Mouse (Mus musculus) small intestine, adult 2 months (tissue): ENCODE data around the gene Tmed6. TPM values are rescaled to one million over a fixed set of nuclear protein-coding genes. Genes with fewer than 3 reads are reported as not detected.

Experiments used
- H3K27ac ChIP-seq: fragments of 200-500 bp; 2 replicates; pipeline ENCODE4 v1.5.1; 2012; ENCODE audit warnings: low read depth, low read length, control low read depth, inconsistent platforms; ENCODE audit not compliant: insufficient read depth
- H3K27me3 ChIP-seq: fragments of 200-500 bp; 2 replicates; pipeline ENCODE4 v1.6.1; 2012; ENCODE audit warnings: mild to moderate bottlenecking, moderate library complexity, low read length, inconsistent platforms; ENCODE audit not compliant: control insufficient read depth, insufficient read depth
- H3K36me3 ChIP-seq: fragments of 200-500 bp; 2 replicates; pipeline ENCODE4 v1.6.1; 2012; ENCODE audit warnings: mild to moderate bottlenecking, low read length, control low read depth, inconsistent platforms; ENCODE audit not compliant: control insufficient read depth, insufficient read depth
- H3K4me1 ChIP-seq: fragments of 200-500 bp; 2 replicates; pipeline ENCODE4 v1.6.1; 2012; ENCODE audit warnings: low read length, inconsistent platforms, mixed read lengths; ENCODE audit not compliant: control insufficient read depth, insufficient read depth, insufficient read length
- H3K4me3 ChIP-seq: fragments of 200-500 bp; 2 replicates; pipeline ENCODE4 v1.5.1; 2012; ENCODE audit warnings: low read depth, mild to moderate bottlenecking, control low read depth, inconsistent platforms, low read length, moderate library complexity
- CTCF ChIP-seq: fragments of 200-500 bp; IDR thresholded peaks from 2 replicates; pipeline ENCODE4 v1.5.1; 2012; ENCODE audit warnings: low read depth, mild to moderate bottlenecking, control low read depth, inconsistent platforms, low read length, moderate library complexity, mixed read lengths; ENCODE audit not compliant: insufficient replicate concordance, insufficient read length; ENCODE audit errors: extremely low read depth
- POLR2A ChIP-seq: fragments of 200-500 bp; IDR thresholded peaks from 2 replicates; pipeline ENCODE4 v1.6.1; 2012; ENCODE audit warnings: low read depth, mild to moderate bottlenecking, control low read depth, inconsistent platforms, low read length, moderate library complexity
- WGBS: fragments of 180-500 bp; shearing (Covaris S2); methylation state at CpG from one replicate; pipeline ENCODE4 v1.1.7; 2018; 5-methylcytosine and 5-hydroxymethylcytosine counted together
- polyA plus RNA-seq: library from polyadenylated mRNA; depleted of rRNA; stranded (reverse); fragments of >200 nt; gene quantifications from 2 replicates; pipeline ENCODE4 v1.2.3, GENCODE M21; 2012

Gene Tmed6
- polyA plus RNA-seq, 1 experiment: 7.1 TPM

DNA sequence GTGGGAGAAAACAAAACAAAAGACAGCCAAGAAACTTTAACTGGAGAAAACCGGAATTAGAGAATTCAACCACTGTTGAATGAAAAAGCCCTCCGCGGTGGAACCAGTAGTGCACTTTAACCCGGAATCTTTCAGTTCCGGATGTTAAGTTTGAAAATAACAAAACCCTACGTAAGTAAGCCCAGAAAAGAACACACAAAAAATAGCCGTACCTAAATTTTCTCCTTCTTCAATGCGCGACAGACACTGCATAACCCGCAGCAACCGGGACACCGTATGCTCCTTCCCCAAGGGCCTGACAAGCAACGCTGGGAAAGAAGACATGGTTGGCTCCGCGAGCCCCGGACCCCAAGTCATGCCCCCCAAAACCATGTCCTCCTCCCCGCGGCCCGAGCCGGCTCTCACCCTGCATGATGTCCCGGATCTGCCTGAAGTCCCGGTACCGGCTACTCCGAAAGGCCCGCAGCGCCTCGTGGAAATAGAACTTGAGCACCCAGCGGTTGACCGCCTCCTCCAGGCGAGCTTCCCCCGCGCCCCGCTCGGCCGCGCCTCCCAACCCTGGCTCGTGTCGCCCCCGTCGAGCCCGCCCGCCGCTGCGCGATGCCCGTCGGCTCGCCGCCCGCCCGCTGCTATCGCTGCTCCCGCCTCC is 30.4 kb upstream of the Tmed6 start:
- TF ChIP-seq POLR2A: no peak
- no peak for TF ChIP-seq CTCF
- no peaks in the 10 kb centered on the region for H3K27me3 ChIP-seq
- H3K4me1 ChIP-seq: no peaks in the 10 kb centered on the region
- peaks cover 10% of the 10 kb centered on the region for H3K36me3 ChIP-seq
- WGBS: under 1% methylated on average over 44 of the region's 53 CpGs
- peak overlapping the region; percentile 70 for H3K27ac ChIP-seq
- peak overlapping the region; percentile 90 for H3K4me3 ChIP-seq

DNA sequence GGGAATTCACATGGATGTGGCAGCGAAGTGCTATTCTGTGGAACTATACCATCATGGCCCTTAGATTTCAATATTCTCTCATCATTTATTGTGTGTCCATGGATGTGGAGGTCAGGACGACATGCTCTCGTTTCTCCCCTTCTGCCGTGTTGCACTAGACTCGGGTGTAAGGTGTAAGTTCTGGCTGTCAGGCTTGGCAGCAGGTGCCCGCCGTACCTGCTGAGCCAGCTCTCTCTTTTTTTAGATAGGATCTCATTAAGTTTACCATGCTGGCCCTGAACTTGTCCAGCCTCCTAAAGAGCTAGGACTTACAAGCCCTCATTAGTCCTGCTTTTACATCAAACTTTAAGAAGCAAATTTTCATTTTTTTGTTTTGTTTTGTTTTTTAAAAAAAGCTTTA is 25.1 kb upstream of the Tmed6 start:
- no peaks in the 10 kb centered on the region for H3K27me3 ChIP-seq
- H3K4me3 ChIP-seq: no peak overlapping the region
- WGBS: 85% methylated on average over 7 of the region's 7 CpGs
- peaks cover 22% of the 10 kb centered on the region for H3K36me3 ChIP-seq
- H3K27ac ChIP-seq: no peak overlapping the region
- no peaks in the 10 kb centered on the region for H3K4me1 ChIP-seq
- TF ChIP-seq CTCF: no peak
- no peak for TF ChIP-seq POLR2A

DNA sequence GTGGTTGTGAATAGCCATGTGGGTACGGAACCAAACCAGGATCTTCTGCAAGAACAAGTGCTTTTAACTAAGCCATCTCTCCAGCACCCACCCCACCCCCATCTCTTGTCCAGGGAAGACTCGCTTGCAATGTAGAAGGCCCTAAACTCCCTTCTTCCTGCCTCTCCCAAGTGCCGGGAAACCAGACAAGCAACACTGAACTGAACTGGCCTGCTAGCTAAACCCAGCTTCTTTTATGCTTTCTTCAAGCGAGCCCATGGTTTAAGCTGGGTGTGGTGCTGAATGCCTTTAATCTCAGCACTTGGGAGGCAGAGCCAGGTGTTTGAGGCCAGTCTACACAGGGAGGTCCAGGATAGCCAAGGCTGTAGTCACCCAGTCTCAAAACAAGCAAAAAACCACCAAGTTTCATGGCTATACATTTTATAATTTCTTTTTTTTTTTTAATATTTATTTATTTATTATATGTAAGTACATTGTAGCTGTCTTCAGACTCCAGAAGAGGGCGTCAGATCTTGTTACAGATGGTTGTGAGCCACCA is 23.2 kb upstream of the Tmed6 start:
- peaks cover 24% of the 10 kb centered on the region for H3K36me3 ChIP-seq
- no peak overlapping the region for H3K27ac ChIP-seq
- no peaks in the 10 kb centered on the region for H3K27me3 ChIP-seq
- H3K4me1 ChIP-seq: no peaks in the 10 kb centered on the region
- H3K4me3 ChIP-seq: no peak overlapping the region
- TF ChIP-seq CTCF: no peak
- no peak for TF ChIP-seq POLR2A
- WGBS: 96% methylated on average over 5 of the region's 5 CpGs

DNA sequence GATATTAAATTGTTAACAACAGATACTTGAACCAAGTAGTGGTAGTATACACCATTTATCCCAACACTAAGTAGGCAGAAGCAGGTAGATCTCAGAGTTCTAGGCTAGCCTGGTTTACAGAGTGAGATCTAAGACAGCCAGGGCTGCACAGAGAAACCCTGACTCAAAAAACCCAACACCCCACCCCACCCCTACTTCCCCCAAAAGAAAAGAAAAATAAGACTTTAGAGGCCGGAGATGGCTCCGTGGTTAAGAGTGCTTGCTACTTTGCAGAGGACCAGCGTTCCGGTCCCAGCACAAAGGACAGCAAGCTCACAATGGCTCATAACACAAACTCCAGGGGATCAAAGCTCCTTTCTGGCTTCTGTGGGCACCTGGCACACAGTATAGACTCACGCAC is 20.6 kb upstream of the Tmed6 start:
- H3K27me3 ChIP-seq: no peaks in the 10 kb centered on the region
- no peak overlapping the region for H3K4me3 ChIP-seq
- WGBS: 97% methylated on average over 5 of the region's 5 CpGs
- no peaks in the 10 kb centered on the region for H3K4me1 ChIP-seq
- peaks cover 31% of the 10 kb centered on the region for H3K36me3 ChIP-seq
- no peak for TF ChIP-seq POLR2A
- no peak for TF ChIP-seq CTCF
- no peak overlapping the region for H3K27ac ChIP-seq

DNA sequence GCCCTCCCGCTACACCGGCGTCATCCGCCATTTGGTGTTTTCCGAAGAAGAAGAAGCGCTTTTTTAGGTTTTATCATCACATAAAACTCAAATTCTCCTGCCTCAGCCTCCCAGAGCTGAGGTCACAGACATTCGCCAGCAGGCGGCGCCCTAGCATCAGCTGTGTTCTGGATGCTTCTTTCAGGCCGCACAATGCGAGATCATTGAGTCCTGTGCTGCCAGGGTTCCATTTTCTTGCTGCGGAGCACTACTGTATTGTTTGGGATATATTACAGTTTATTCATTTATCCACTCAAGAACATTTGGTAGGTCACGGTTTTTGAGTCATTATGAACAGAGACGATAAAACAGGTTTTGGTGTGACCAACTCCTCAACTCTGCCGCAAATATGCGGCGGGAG is 19.9 kb upstream of the Tmed6 start:
- TF ChIP-seq POLR2A (no peak), CTCF (peak; percentile 53; the same call in 1 of the 2 replicates)
- Histone ChIP-seq H3K27me3 (no peaks in the 10 kb centered on the region), H3K27ac (no peak overlapping the region), H3K4me1 (no peaks in the 10 kb centered on the region), H3K4me3 (no peak overlapping the region), H3K36me3 (peaks cover 36% of the 10 kb centered on the region)
- WGBS: 95% methylated on average over 17 of the region's 17 CpGs

DNA sequence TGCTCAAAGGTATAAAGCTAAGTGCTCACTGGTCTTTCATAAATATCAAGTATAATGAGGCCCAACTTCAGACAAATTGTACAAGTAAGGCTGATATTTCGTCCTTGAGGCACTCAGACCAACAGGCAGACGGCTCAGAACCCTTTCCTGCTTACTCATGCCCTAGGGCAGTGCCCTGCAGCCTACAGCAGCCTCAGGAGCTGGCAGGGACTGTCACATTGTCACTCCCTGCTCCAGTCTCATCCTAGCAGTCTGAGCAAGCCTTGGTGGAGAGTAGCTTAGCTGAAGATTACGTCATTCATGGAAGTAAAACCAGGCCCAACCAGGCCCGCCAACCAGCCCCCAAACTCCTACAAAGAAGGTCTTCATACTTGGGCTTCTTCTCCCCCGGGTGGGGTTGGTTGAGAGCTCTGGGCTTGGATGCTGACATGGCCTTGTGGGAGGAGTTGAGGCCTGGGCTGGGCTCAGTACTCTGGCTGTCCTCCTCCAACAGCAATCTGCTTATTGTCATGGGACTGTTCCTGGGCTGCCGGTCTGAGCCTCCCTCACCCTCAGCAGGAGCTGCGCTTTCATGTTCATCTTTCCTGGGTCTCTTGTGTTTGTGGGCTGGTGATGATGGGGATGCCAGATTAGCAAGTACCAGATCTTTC is 10.9 kb upstream of the Tmed6 start:
- no peak for TF ChIP-seq CTCF
- no peak for TF ChIP-seq POLR2A
- WGBS: 83% methylated on average over 7 of the region's 7 CpGs
- peaks cover 63% of the 10 kb centered on the region for H3K36me3 ChIP-seq
- no peak overlapping the region for H3K27ac ChIP-seq
- H3K4me1 ChIP-seq: no peaks in the 10 kb centered on the region
- H3K27me3 ChIP-seq: no peaks in the 10 kb centered on the region
- no peak overlapping the region for H3K4me3 ChIP-seq

DNA sequence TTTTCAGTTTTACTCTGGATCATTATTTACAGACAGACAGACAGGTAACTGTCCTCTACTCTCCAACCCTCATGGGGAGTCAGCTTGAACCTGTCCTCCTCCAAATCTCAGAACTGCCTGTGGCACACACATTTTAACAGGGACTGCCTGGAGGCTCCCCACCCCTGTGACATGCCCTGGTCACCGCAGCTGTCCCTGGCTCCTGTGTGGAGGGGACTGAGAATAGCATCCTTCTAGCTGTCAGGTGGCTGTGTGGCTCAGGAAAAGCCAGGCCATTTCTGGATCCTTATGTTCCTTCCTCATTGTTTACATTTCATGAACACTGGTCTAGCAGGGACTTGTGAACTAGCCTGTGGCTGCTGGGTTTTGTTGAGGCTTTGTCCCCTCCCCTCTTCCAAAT is 8.7 kb upstream of the Tmed6 start:
- no peak overlapping the region for H3K27ac ChIP-seq
- no peak for TF ChIP-seq POLR2A
- H3K36me3 ChIP-seq: peaks cover 54% of the 10 kb centered on the region
- no peaks in the 10 kb centered on the region for H3K27me3 ChIP-seq
- H3K4me1 ChIP-seq: no peaks in the 10 kb centered on the region
- 86% methylated on average over 1 of the region's 1 CpGs for WGBS
- no peak overlapping the region for H3K4me3 ChIP-seq

DNA sequence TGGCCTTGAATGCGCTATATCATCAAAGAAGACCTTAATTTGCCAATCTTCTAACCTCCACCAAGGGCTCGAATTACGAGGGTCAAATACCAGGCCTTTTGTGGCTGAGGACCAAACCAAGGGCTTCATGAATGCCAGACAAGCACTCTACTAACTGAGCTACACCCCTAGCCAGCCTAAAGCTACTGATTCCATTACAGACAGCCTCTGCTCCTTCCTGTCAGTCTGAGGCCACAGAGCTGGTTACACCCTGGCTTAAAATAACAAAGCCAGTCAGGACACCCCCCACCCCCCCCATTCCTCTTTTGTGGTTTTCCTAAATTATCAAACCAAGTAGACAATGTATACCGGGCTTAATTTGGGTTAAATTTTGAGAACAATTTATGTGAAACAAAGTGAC is 8.3 kb upstream of the Tmed6 start:
- TF ChIP-seq POLR2A (no peak), CTCF (no peak)
- Histone ChIP-seq H3K4me3 (no peak overlapping the region), H3K36me3 (peaks cover 50% of the 10 kb centered on the region), H3K27me3 (no peaks in the 10 kb centered on the region), H3K27ac (no peak overlapping the region), H3K4me1 (no peaks in the 10 kb centered on the region)
- WGBS: 89% methylated on average over 4 of the region's 4 CpGs
